Mouse (Mus musculus) cerebellum, postnatal 10 days (tissue): ENCODE data around the gene Luzp4.
"Not testable (repeated sequence)": the region's sequence is repeated elsewhere in the genome, so short reads cannot be mapped to it uniquely, and the experiment has no call there.

ENCODE experiments used
- DNase-seq, 2 experiments: peaks; one replicate each; pipeline ENCODE4 v3.0.0; 2021; ENCODE audit warnings: mixed read lengths in 2 of 2

Luzp4 gene

DNA sequence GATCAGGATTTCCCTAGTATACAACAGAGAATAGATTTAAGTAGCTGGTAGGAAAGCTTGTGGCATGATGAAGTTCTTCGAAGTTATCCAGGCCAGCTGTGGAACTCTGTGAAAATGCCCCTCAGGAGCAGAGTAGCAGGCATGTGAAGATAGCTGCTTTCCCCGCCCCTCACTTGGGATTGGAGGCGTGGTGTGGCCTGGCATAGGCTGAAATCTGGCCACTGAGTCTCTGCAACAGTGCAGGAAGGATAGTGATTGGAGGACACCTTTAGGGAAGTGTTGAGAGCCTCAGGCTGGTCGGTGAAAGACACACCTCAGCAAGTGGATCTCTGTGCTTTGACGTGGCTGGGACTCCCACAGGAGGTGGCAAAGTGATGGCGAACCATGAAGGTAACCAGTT is at the start of gene Luzp4:
Gene Luzp4 (plus strand): TSS at position 301 of the 400 bp plus-strand sequence.
- not testable (repeated sequence) for DNase-seq

DNA sequence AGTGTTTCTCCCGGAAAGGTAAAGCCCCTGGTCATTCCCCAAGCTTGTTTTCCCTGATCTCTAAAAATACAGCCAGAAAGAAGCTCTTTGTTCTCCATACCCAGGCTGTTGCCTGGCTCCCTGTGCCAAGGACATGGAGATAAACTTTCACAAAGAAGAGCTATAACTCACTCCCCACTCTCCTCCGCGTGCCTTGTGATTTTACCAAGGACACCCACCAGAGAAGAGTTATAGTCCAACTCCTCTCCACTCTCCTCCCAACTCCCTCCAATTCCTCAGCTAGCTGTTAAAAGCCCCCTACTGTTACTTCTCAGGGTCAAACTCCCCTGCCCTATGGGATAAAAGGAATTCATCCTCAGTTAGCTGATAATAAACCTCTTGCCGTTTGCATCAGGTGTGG is 15.6 kb upstream of the Luzp4 start:
- DNase-seq = not testable (repeated sequence)
